Mouse (Mus musculus): ENCODE results near the gene Foxp1. TPM values are rescaled to one million over a fixed set of nuclear protein-coding genes. Genes with fewer than 3 reads are reported as not detected.

The Foxp1 gene
- polyA plus RNA-seq, 2 experiments = 101 to 166 TPM

DNA sequence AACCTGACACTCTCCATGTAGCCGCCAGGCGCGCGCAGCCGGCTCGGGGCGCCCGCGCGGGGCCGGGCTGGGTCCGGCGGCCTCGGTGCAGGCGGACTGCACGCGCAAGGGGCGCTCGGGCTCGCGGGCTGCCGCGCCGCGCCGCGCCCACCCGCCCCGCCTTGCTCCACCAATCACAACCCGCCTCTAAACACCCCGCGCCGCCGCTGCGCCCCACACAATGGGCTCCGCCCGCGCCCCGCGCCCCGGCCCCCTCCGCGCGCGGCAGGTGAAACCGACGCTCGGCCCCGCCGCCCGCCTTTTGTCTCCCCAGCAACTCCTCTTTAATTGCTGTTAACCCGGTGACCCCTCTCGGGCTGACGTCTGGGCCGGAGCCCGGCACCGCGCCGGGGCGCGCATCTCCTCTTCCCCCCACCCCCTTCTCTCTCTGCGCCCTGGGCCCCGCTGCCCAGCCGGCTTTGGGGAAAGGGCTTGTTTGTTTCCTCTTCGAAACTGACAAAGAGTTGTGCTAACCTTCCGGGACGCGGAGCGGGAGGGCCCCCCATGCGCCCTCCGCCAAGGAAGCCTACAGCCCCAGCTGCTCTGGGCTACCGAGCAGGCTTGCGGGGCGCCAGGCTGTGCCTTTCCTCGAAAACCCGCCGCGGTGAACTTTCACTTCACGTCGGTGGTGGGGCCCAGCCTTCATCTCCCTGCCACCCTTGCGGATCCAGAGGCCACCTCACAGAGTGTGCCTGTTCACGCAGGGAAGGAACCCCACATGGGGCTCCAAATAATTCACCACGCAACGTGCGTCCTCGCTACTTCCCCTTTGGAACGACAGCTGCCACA lies 494.1 kb downstream of the Foxp1 start:
- ATAC-seq (ENCODE audit: low FRiP score, low read depth) = peak; percentile 94
- no peak for TF ChIP-seq POLR2A (IDR thresholded peaks at IDR 0.05; ENCODE audit: borderline replicate concordance, extremely low read depth, insufficient read depth, insufficient read length)

DNA sequence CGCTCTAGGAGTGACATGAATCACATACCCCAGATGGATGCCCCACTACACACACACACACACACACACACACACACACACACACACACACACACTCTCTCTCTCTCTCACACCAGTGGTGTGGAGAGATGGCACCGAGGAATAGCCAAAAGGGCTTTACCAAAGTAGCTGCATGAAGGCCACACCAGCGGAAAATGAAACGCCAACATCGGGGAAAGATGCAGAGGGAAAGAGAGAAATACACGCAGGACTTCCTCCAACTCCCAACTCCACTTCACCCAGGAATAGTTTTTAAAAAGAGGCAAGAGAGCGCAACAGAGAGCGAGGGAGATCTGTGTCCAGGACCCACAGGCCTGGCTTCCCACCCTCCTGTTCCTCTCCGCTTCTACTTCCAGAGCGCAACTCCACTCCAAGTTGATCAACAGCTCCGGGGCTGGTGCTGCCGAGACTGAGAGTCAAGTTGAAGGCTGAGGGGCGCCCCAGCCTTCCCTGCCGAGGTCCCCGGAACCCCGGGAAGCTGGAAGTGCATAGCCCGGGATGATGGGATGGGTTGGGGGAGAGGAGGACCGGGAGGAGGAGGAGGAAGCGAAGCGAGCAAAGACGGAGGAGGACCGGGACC lies 494.9 kb downstream of the Foxp1 start:
- 2% methylated on average over 16 of the region's 22 CpGs for WGBS
- TF ChIP-seq POLR2A (IDR thresholded peaks at IDR 0.05; ENCODE audit: borderline replicate concordance, extremely low read depth, insufficient read depth, insufficient read length) = no peak
- no peak; the same call in none of the 2 replicates for ATAC-seq (ENCODE audit: low FRiP score, low read depth)
- Histone ChIP-seq H3K9me3 (ENCODE audit: control insufficient read depth, low read length) (no peaks in the 10 kb centered on the region), H3K9ac (ENCODE audit: low read depth, low read length, severe bottlenecking) (peak overlapping the region; percentile 91), H3K27ac (replicated peaks; ENCODE audit: low read depth, low read length) (peak overlapping the region; percentile 93), H3K4me2 (replicated peaks; ENCODE audit: low read depth, low read length, severe bottlenecking) (peak overlapping the region; percentile 89), H3K4me3 (replicated peaks; ENCODE audit: low read length) (peak overlapping the region; percentile 78), H3K36me3 (ENCODE audit: control insufficient read depth, insufficient read depth, low read length) (no peaks in the 10 kb centered on the region), H3K4me1 (ENCODE audit: control insufficient read depth, insufficient read depth, low read length) (peaks cover 32% of the 10 kb centered on the region), H3K27me3 (ENCODE audit: control insufficient read depth, insufficient read depth, low read length) (no peaks in the 10 kb centered on the region; the same call in 1 of the 2 replicates)
- peak; percentile 30 for DNase-seq (ENCODE audit: low spot score)

More for the DNA sequence above, 494.1 kb downstream of the Foxp1 start:
- Histone ChIP-seq H3K27ac (replicated peaks; ENCODE audit: low read depth, low read length) (peak overlapping the region; percentile 93), H3K27me3 (ENCODE audit: control insufficient read depth, insufficient read depth, low read length) (no peaks in the 10 kb centered on the region; the same call in 1 of the 2 replicates), H3K9me3 (ENCODE audit: control insufficient read depth, low read length) (no peaks in the 10 kb centered on the region), H3K9ac (ENCODE audit: low read depth, low read length, severe bottlenecking) (peak overlapping the region; percentile 91), H3K4me3 (replicated peaks; ENCODE audit: low read length) (peak overlapping the region; percentile 78), H3K4me2 (replicated peaks; ENCODE audit: low read depth, low read length, severe bottlenecking) (peak overlapping the region; percentile 89), H3K4me1 (ENCODE audit: control insufficient read depth, insufficient read depth, low read length) (peaks cover 32% of the 10 kb centered on the region), H3K36me3 (ENCODE audit: control insufficient read depth, insufficient read depth, low read length) (no peaks in the 10 kb centered on the region)
- DNase-seq (ENCODE audit: low spot score) = peak; percentile 77
- under 1% methylated on average over 44 of the region's 87 CpGs for WGBS

GRCm38 (mm10) chr6:99026635-99027541 lies 495.6 kb downstream of the Foxp1 start:
- Histone ChIP-seq H3K27me3 (ENCODE audit: control insufficient read depth, insufficient read depth, low read length) (no peaks in the 10 kb centered on the region; the same call in 1 of the 2 replicates), H3K4me3 (replicated peaks; ENCODE audit: low read length) (peak overlapping the region; percentile 78), H3K4me2 (replicated peaks; ENCODE audit: low read depth, low read length, severe bottlenecking) (peak overlapping the region; percentile 89), H3K9ac (ENCODE audit: low read depth, low read length, severe bottlenecking) (peak overlapping the region; percentile 91), H3K9me3 (ENCODE audit: control insufficient read depth, low read length) (no peaks in the 10 kb centered on the region), H3K4me1 (ENCODE audit: control insufficient read depth, insufficient read depth, low read length) (peaks cover 31% of the 10 kb centered on the region), H3K36me3 (ENCODE audit: control insufficient read depth, insufficient read depth, low read length) (no peaks in the 10 kb centered on the region), H3K27ac (replicated peaks; ENCODE audit: low read depth, low read length) (peak overlapping the region; percentile 93)
- no peak for TF ChIP-seq POLR2A (IDR thresholded peaks at IDR 0.05; ENCODE audit: borderline replicate concordance, extremely low read depth, insufficient read depth, insufficient read length)
- no peak for ATAC-seq (ENCODE audit: low FRiP score, low read depth)
- DNase-seq (ENCODE audit: low spot score) = no peak
- 16% methylated on average over 19 of the region's 19 CpGs for WGBS

GRCm38 (mm10) chr6:99026040-99026439 lies 496.5 kb downstream of the Foxp1 start:
- H3K27me3 ChIP-seq (ENCODE audit: control insufficient read depth, insufficient read depth, low read length) = no peaks in the 10 kb centered on the region; the same call in 1 of the 2 replicates
- no peak for TF ChIP-seq POLR2A (IDR thresholded peaks at IDR 0.05; ENCODE audit: borderline replicate concordance, extremely low read depth, insufficient read depth, insufficient read length)
- WGBS = 40% methylated on average over 3 of the region's 3 CpGs
- H3K9me3 ChIP-seq (ENCODE audit: control insufficient read depth, low read length) = no peaks in the 10 kb centered on the region
- no peaks in the 10 kb centered on the region for H3K36me3 ChIP-seq (ENCODE audit: control insufficient read depth, insufficient read depth, low read length)
- H3K4me1 ChIP-seq (ENCODE audit: control insufficient read depth, insufficient read depth, low read length) = peaks cover 27% of the 10 kb centered on the region
- peak overlapping the region; percentile 45 for H3K9ac ChIP-seq (ENCODE audit: low read depth, low read length, severe bottlenecking)
- no peak overlapping the region for H3K27ac ChIP-seq (replicated peaks; ENCODE audit: low read depth, low read length)
- H3K4me2 ChIP-seq (replicated peaks; ENCODE audit: low read depth, low read length, severe bottlenecking) = peak overlapping the region; percentile 52
- ATAC-seq (ENCODE audit: low FRiP score, low read depth) (no peak), DNase-seq (ENCODE audit: low spot score) (no peak)
- H3K4me3 ChIP-seq (replicated peaks; ENCODE audit: low read length) = peak overlapping the region; percentile 31
